Mouse (Mus musculus) cerebellum, adult 2 months (tissue): ENCODE results near the gene Sst. TPM values are rescaled to one million over a fixed set of nuclear protein-coding genes. Genes with fewer than 3 reads are reported as not detected.

Experiments
- DNase-seq, 2 experiments: peaks; one replicate each; pipeline ENCODE4 v3.0.0; 2021
- H3K27ac ChIP-seq: fragments of 200-500 bp; 2 replicates; pipeline ENCODE4 v1.5.1; 2012; ENCODE audit warnings: low read length, control low read depth, inconsistent platforms; ENCODE audit not compliant: insufficient read depth
- H3K27me3 ChIP-seq: fragments of 200-500 bp; 2 replicates; pipeline ENCODE4 v1.6.1; 2012; ENCODE audit warnings: inconsistent platforms, mild to moderate bottlenecking, low read length, moderate library complexity; ENCODE audit not compliant: control insufficient read depth, insufficient read depth
- H3K4me1 ChIP-seq: fragments of 200-500 bp; 2 replicates; pipeline ENCODE4 v1.6.1; 2011; ENCODE audit warnings: low read length; ENCODE audit not compliant: control insufficient read depth, insufficient read depth
- H3K4me3 ChIP-seq: fragments of 200-500 bp; replicated peaks from 2 replicates; pipeline ENCODE3; 2011; ENCODE audit warnings: mild to moderate bottlenecking, low read depth, low read length, control low read depth; ENCODE audit not compliant: insufficient read depth
- CTCF ChIP-seq: fragments of 200-500 bp; IDR thresholded peaks from 2 replicates; pipeline ENCODE4 v1.5.1; 2011; ENCODE audit warnings: low read depth, mild to moderate bottlenecking, control low read depth, low read length, moderate library complexity, borderline replicate concordance; ENCODE audit not compliant: insufficient read depth
- POLR2A ChIP-seq: fragments of 200-500 bp; IDR thresholded peaks from 2 replicates; pipeline ENCODE4 v1.6.1; 2011; ENCODE audit warnings: low read length, control low read depth, borderline replicate concordance; ENCODE audit not compliant: insufficient read depth
- WGBS: fragments of 180-500 bp; shearing (Covaris S2); methylation state at CpG from one replicate; pipeline ENCODE4 v1.1.7; 2018; 5-methylcytosine and 5-hydroxymethylcytosine counted together
- polyA plus RNA-seq: library from polyadenylated mRNA; depleted of rRNA; stranded (reverse); fragments of >200 nt; gene quantifications from 2 replicates; pipeline ENCODE4 v1.2.3, GENCODE M21; 2012; rRNA removed

The Sst gene
- polyA plus RNA-seq, 1 experiment = 149 TPM

DNA sequence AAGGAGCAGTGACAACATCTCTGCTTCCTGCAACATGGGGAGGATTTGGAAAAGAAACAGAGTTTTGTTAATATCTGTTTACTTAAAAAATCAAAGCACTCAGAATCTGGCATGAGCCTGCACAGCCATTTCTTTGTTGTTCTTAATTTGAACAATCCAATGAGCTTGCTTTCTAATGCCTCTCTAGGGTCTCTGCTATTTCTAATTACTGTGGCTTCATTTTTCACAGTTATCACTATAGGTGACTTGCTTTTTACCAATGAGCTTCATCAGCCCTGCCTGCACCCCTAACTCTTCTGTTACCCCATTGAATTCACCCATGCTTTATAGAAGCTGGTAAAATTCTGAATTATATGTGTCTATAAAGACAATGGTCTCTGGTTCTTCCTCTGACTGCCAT lies 41.0 kb downstream of the Sst start:
- TF ChIP-seq CTCF (no peak), POLR2A (no peak)
- H3K27ac ChIP-seq = no peak overlapping the region

DNA sequence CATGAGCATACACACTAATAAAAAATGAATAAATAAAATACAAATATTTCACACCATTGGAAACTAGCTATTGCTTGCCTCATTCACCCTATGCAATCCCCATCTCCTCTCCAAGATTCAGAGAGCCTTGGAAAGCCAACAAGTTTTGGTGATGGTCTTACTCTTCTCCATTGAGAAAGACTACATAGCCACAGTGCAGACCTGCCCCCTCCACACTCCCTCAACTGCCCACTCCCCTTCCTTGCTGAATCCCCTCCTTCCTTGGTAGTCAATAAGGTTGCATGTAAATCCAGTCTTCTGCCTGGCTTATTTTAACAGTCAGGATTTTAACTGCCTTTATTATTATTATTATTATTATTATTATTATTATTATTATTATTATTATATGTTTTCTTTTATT lies 41.6 kb downstream of the Sst start:
- TF ChIP-seq POLR2A (no peak), CTCF (no peak)
- no peak for DNase-seq

More for the DNA sequence above, 41.0 kb downstream of the Sst start:
- H3K27me3 ChIP-seq = no peaks in the 10 kb centered on the region
- no peak overlapping the region for H3K4me3 ChIP-seq
- no peak for DNase-seq
- H3K4me1 ChIP-seq = no peaks in the 10 kb centered on the region

DNA sequence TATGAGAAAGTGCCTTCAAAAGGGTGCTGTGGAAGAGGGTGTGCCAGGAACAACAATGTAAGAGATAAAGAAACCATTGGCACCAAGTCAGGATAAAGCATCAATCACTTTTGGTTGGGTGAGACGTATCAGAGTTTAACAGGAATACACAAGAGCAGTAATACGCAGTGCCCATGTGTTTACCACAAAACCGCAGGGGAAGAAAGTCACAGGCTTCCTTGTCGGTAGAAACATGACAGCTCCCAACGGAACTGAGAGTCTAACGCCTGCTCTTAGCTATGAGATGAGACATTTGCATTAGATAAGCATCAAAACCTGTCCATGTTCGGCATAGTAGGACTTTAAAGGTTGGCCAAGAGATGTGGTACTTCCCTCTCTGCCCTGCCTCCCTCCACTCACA lies 46.1 kb downstream of the Sst start:
- no peaks in the 10 kb centered on the region for H3K27me3 ChIP-seq
- no peaks in the 10 kb centered on the region for H3K4me1 ChIP-seq
- no peak overlapping the region for H3K4me3 ChIP-seq
- TF ChIP-seq POLR2A (no peak), CTCF (no peak)
- no peak for DNase-seq
- no peak overlapping the region for H3K27ac ChIP-seq
- WGBS = 92% methylated on average over 7 of the region's 7 CpGs

More for the DNA sequence above, 41.6 kb downstream of the Sst start:
- no peaks in the 10 kb centered on the region for H3K27me3 ChIP-seq
- H3K4me1 ChIP-seq = no peaks in the 10 kb centered on the region
- H3K4me3 ChIP-seq = no peak overlapping the region
- H3K27ac ChIP-seq = no peak overlapping the region

DNA sequence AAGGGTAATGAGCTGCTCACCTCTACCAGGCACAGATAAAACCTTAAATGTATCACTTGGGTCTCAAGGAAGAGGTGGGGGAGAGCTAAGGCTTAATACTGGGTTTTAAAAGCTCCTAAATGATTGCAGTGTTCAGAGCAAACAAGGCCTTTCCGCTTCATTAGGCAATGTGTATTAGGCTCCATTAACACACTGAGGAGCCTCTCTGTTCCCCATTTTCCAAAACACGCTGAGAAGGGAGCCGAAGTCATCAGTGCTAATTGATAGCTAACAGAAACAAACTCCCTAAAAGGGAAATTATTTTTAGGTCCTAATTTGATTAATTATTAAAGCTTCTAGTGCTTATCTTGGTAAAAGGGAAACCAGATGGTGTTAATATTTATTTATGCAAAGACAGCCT lies 48.1 kb downstream of the Sst start:
- H3K27ac ChIP-seq = no peak overlapping the region
- no peaks in the 10 kb centered on the region for H3K4me1 ChIP-seq
- no peaks in the 10 kb centered on the region; the same call in 1 of the 2 replicates for H3K27me3 ChIP-seq
- TF ChIP-seq POLR2A (no peak), CTCF (no peak)
- no peak for DNase-seq
- 41% methylated on average over 3 of the region's 3 CpGs for WGBS
- no peak overlapping the region for H3K4me3 ChIP-seq

Other genes with a start within 250 kb of the Sst start
- gene Rtp2, start 41.4 kb upstream of the Sst start, polyA plus RNA-seq = not detected in 2 replicates
- gene Gm37419, start 97.5 kb upstream of the Sst start, polyA plus RNA-seq = not detected in 2 replicates
- 30.8 and 41.3 TPM in 2 replicates for gene Bcl6, start 97.9 kb upstream of the Sst start, polyA plus RNA-seq